Mouse (Mus musculus): Measurements from ENCODE around the gene Auts2.

- TF ChIP-seq CTCF (IDR thresholded peaks at IDR 0.05; ENCODE audit: extremely low read depth, insufficient read length, insufficient replicate concordance, low read depth, low read length), result no peak
- TF ChIP-seq POLR2A (IDR thresholded peaks at IDR 0.05; ENCODE audit: low read depth, low read length), result no peak
Observed at GRCm38 (mm10) chr5:132274098-132274898, 268.8 kb downstream of the Auts2 start.

Data from small intestine, adult 2 months (tissue).